Mouse (Mus musculus): ENCODE results near the gene Ltb.

Ltb gene

DNA sequence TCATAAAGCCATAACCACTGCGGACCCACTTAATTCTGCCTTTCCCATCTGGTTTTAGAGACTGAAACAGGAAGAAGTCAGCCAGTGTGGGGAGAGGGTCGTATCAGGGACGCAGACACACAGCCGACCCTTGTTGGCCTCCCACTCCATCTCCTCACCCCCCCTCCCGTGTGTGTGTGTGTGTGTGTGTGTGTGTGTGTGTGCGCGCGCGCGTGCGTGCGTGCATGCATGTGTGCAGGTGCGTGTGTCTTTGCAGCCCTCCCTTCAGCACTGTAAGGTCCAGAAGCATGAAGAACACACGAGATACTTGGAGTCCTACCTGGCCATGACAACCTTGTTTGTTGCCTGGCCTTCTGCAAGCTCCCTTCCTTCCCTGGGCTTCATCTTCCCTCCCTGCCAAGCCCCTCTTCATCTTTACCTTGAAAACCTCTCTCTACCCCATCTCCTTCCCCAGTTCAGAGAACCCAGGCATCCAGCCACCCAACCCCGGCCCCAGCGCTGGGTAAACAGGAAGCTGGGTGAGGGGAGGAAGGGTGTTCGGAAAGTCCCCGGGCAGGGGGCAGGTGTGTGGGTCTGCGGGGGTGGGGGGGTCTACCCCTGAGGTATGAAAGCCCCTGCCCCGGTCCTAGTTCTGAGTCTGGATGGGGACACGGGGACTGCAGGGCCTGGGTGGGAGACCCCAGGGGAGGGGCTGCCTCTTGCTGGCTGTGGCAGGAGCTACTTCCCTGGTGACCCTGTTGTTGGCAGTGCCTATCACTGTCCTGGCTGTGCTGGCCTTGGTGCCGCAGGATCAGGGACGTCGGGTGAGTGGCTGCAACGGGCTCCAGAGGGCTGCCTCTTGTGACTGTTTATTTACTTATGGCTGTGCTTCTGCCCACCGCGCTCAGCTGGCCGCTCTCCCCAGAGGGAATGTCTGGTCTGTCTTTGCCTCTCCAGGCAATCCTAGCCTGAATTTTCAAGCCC is at the start of gene Ltb:
Ltb (plus strand) TSS at position 559 of the 963 bp plus-strand sequence.
- DNase-seq = no peak

DNA sequence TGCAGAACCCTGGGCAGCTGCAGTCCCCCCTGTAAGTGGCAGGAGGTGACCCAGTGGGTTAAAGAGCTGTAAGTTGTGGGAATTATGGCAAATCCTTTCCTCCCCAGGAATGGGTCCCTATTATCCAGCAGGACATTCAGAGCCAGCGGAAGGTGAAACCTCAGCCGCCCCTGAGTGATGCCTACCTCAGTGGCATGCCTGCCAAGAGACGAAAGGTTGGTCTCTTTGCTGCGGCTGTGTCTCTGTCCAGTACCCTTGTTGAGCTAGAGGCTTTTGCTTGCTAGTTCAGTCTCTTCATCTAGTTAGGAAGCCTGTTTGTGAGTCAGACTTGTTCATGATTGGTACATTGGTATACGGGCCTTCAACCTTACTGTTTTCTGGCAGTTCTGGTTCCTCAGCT is 48.1 kb upstream of the Ltb start:
- DNase-seq = no peak

DNA sequence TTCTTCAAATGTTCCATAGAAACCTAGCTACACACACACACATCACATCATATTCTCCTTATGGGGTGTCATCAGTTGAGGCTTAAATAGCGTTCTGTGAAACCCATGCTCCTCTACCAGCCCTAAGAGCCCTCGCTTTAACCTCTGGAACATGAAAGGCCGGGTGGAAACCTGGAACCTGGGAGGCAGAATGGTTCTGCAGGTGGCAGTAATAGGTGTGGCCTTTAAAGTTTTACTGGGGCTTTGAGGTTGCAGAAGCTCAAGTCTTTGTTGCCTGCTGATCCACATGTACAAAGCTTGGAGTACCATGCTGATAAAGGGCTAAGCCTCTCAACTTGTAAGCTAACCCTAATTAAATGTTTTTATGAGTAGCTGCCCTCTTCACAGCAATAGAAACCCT is 46.9 kb upstream of the Ltb start:
- no peak for DNase-seq

DNA sequence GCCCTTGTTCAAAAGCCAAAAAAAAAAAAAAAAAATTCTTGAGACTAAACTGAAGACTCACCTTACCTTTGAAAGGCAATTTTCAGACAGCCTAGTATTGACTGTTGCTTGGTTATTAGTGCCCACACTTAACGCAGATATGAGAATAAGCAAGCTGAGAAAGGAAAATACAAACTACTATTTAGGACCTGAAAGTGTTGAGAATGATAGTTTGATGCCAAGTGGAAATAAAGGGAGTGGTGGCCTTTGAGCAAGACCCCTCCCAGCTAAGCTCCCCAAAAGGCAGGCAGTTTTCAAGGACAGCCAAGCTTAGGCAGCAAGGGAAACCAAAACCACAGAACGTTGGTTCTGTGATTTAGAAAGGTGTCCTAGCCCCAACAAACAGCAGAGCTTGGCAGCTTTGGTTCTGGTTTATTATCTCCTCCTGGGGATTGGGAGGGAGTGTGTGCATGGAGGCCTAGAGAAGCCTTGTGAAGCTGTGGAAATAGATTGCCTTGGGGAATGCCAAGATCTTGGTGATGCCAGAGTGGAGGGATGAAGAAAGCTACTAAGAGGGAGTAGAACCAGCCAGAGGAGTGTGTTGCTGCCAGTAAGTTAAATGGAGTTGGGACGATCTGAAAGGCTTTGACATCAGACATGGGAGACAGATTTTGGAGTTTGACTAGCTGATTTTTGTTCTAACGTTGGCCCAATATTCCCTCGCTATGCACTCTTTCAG is 46.2 kb upstream of the Ltb start:
- DNase-seq = no peak

DNA sequence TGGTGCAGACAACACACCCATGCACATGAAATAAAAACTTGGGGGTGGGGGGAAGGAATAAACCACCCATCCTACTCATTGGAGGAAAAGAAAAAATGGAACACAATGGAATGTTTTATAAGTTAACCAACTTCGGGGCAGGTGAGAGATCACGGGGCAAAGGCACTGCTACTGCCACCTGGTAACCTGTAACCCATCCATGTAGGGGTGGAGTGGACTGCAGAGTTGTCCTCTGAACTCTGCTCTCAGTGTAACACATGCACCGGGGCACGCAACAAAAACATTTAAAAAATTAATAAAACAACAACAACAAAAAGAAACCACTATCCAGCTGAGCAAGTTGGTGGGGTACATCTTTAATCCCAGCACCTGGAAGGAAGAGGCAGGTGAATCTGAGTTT is 42.1 kb upstream of the Ltb start:
- no peak for DNase-seq

DNA sequence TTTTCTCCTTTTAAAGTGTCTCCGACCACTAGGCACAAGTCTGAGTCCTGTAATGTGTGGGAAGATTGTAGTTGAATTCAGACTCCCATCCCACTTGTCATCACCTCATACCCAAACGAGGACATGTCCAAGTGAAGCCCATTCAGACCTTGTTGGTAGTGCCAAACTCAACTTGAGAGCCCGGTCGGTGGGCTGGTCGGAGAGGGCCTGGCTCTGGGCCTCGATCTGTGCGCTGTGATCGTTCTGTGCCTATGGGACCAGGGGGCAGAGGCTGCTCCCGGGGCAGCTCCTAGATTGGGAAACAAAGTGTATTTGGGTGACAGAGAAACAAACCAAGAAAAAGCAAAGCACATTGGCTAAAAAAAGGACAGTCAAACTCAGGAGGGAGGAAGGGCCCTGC is 41.2 kb upstream of the Ltb start:
- DNase-seq = no peak

DNA sequence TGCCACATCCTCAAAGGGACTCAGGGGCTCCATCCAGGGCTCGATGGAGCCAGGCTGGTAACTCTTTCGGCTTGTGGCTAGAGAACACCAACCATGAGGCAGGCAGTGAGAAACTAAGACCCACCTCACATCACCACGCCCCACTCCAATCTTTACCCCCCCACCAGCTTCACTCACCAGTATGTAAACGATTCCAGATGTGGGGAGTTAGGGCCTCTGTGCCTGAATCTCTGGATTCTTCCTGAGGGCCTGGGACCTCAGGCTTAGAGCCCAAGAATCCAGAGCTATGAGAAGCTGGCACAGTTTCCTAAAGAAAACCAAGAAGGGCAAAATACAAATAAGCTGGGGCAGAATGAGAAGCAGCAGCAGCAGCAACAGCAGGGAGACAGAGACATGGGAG is 40.3 kb upstream of the Ltb start:
- no peak for DNase-seq

DNA sequence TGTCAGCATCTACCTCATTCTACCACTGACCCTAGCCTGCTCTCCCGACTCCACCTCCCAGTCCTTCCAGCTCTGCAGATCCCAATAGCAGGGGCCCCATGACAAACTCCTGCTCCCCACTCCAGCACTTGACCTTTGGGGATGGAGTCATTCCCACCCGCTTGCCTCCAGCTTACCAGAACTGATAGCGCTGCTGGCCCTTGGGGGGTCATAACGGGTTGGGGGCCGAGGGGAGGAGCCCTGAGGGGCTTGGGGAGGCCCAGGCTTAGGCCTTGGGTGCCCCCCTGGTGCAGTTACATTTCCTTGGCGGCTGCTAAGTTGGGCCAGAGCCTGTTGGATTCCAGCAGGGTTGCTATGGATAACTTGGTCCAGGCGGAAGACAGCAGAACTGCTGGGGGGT is 39.6 kb upstream of the Ltb start:
- no peak for DNase-seq

DNA sequence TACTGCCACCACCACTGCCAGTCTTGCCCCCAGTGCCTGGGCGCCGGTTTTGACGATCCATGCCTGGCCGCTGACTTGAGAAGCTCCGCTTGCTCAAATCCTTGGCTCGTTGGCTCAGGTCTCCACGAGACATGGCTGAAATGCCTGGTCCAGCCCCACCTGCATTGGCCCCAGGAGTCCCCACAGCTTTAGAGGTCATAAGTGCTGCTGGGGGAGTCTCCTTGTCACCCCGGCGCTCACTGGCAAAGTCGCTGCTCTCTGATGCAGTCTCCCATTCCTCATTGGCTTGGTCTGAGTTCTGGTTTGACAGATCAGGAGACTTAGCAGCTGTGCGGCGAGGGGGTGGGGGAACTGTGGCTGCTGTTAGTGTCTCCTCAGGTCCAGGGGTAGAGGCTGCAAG is 38.8 kb upstream of the Ltb start:
- DNase-seq = no peak

DNA sequence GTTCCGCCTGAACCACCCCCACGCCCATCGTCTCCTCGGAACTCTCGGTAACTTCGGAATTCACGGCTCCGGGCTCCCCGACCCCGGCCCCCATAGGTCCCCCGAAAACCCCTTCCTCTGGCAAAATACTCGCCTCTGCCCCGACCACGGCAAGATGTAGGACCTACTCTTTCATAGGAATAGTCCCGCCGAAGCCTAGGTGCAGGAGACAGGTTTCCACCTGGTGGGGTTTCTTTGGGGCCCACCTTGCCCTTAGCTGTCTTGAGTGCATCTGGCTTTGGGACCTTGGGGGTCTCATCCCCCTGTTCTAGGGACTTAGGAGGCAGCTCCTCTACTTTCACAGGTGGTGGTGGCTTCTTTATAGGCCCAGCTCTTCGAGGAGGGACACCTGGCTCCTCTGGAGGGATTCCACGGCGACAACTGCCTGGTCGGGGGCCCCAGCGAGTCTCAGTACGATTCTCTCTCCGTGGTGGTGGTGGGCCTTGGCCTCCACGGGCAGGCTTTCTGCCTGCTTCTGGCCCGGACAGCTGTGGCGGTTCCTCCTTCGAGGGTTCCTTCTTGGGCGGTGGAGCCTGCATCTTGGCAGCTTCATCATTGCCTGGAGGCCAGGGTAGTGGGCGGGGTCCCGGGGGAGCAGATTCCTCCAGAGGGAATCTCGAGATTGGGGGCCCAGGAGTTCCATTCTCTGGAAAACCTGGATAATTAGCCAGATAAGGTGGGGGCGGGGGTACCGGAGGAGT is 37.6 kb upstream of the Ltb start:
- no peak for DNase-seq

DNA sequence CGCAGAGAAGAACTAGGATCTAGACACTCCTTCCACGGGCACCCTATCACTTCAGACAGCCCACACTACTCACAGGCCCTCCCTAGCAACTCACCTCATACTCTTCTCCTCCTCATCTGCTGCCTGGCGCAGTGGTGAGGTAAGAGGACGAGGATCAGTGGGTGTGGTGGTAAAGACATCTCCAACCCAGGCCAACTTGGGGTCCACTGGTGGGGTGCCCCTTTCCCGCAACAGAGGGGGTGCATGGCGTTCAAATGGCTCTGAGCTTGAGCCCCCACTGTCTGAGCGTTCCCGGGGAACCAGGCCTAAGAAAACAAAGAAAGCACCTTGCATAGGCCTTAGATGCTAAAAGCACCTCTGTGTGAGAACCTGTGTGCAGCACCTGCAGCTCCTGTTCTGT is 37.0 kb upstream of the Ltb start:
- DNase-seq = no peak

DNA sequence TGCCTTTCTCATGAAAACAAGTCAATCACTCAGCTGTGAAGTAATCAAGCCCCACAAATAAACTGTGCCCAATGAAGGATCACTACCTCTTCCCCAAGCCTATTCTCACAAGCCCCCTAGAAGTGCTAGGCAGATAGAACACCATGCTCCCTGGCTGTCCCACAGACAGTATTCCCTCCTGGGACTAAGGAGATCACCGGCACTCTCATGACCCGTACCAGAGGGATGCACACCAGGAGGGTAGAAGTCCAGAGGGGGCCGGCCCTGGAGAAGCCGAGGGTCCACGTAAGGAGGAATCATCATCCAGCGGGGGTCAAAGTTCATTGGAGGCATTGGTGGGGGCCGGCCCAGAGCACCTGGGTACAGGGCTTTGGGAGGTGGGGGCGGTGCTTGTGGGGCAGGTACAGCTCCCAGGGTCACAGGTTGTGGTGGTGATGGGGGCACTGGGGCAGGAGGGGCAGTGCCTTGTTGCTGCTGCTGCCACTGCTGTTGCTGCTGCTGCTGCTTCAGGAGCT is 36.5 kb upstream of the Ltb start:
- no peak for DNase-seq

DNA sequence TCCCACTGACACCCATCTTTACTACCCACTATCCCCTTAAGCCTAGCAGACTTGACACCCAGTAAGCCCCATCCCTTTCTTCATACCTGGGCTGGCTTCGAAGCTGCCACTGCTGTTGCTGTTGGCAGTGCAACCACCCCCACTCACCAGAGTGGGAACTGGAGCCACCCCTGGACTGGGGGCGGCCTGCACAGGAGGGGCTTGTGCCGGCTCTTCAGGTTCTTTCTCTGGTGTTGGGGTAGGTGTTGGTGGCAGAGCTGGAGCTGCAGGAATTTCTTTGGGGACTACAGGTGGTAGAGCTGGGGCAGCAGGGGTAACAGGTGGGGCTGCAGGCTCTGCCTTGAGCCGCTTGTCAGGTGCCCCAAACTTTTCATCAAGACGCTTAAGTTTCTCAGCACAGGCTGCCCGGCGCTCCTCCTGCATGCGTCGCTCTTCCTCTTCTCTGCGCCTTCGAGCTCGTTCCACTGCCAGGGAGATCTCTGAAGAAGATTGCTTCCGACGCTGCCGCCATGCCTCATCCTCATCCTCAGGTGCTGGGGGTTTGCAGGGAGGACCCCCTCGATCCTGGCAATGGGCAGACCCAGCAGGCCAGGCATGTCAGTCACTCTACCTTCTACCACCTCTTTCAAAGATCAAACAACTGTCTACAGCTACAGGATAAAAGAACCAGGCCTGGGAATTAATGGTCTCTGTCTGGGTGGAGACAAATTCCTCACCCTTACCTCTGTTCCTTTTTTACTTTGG is 35.2 kb upstream of the Ltb start:
- no peak for DNase-seq

DNA sequence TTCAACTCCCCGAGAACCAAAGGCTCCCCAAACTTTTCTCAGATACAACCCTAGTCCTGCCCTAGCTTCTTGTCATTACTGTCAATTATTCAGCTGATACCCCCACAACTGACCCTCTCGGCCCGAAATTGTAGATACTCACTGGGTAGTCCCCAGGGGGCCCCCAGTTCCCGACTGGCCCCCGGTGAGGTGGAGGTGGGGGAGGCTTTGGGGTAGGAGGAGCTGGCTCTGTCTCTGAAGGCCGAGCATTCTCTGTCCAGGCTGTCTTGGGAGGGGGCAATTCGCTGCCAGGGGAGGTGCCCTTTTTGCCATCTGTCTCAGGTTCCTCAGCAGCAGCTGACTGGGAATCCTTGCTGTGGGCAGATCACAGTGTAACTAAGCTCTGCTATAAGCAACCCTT is 34.6 kb upstream of the Ltb start:
- DNase-seq = no peak

DNA sequence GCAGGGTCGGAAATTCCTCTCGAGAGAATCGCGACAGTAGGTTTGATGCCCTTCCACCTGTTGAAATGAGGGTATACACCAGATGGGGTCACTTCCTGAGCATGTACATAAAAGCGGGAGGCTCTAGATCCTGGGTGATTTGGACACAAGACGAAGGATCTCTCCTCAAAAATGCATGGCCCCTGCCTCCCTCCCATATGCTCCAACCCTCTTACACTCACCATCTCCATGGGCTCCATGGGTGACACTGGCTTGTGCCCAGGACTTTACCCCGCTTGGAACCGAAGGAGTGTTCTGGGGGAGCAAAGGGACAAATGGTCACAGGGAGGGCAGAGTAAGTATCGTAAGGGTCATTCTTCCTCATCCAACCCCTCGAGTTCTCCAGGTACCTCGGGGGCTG is 32.8 kb upstream of the Ltb start:
- DNase-seq = no peak

DNA sequence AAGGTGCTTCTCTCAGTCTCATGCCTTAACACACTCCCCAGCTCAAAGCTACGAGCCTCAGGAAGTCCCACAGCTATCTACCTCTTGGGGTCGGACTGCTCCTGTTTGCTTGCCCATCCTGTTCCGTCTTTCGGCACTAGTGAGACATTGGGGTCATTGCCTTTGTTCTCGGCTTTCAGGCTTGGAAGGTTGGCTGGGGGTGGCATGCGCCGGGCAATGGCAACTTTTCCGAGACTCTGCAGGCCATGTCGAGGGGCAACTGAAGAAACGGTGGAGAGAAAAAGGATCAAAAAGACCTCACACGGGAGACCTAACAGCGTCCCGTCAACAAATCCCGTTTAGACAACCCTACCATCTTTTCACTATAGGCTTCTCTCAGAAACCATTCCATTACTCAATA is 32.1 kb upstream of the Ltb start:
- no peak for DNase-seq

DNA sequence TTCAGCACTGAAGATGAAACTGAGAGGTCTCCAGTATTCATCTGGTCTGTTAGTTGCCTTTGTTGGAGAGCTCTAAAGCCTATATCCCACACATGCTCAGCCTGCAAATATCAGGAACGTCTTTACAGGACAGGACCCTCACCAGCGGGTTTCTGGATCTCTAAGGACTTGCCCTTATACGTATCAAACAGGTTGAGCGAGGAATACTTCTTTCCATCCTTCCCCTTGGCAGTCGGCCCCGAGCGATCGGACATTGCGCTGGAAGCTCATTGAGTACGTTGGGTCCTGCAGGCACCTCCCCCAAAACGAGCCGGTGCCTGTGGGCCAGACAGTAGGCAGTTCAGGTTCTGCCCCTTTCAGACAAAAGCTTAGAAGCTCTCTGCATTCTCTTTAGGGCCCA is 31.5 kb upstream of the Ltb start:
- DNase-seq = no peak

DNA sequence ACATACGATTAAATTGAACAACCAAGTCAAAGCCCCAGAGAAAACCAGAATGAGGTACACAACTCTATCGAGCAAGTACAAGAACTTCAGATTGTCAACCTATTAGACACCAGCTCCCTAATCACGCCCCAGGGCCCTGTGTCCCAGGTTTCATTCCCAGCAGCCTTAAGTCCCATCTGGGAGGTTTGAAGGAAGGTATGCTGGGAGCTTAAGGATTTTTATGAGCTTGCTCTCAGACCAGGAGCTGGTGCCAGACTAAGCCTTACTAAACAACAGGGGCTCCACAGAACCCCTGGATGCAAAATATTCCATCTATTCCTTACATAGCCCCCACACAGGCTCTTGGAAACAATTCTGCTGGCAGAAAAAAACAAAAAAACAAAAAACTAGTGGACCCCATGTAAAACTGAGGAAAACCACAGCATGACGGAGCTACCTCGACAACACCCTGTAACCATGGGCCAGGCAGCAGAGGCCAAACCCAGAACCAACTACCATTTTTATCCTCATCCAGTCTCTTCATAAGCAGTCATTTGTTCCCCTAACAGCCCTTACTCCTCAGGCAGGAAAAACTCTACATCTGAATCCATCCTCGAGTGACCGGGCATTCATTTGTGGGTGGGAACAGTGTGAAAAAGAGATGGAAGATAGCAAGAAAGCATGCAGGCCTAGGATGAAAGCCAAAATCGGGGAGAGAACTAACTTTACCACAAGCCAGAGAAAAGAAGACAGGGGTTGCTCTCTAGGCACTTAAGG is 30.7 kb upstream of the Ltb start:
- DNase-seq = no peak

DNA sequence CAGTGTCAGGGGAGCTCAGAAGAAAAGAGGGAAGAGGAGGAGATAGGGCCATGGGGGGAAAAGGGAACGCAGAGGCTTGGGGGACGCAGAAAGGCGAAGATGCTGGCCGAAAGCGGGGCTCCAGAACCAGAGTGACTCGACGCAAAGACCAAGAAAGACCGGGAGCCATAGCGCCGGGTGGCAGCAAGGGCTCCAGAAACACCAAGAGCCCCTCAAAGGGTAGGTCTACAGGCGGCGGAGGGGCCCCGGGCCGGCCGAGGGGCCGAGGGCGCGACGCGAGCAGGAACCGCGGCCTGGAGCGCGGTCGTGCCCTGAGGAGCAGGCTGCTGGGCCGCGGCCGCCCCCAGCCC is 30.0 kb upstream of the Ltb start:
- no peak for DNase-seq

DNA sequence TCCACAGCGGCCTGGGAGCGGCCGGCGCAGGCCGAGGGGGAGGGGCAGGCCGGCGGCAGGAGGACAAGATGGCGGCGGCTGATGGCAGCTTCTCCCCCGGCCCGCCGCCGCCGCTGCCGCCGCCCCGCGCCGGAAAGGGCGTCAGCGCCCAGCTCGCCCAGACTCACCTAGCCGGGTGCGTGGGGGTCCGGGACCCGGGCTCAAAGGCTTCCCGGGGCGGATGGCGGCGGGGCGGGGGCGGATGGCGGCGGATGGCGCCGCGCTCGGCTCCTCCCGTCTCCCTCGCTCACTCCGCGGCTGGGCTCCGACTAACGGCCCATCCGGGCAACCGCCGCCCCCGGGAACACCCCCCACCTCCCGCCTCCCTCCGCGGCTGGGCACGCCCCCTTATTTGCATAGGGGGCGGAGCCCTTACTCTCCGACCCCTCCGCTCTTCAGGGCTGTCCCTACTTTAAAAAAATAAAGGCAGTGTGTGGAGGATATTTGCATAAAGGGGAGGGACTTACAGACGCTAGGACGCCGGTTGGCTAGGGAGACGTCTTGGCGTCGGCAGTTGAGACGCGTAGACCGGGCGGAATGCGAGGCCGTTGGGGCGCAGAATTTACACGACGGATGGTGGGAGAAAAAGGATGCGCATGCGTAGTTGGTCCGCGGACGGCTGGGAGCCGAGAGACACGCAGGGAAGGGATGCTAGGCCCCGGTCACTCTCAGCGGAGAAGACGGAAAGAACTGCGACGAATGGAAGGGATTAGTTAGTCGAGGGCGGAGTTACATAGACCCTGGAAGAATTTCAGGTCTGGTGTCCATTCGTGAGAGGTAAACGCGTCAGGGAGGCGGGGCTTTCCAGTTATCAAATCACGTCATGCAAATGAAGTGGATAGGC is 29.4 kb upstream of the Ltb start, which contains the start of gene Prrc2a:
Prrc2a (minus strand) TSS at position 330 of the 883 bp plus-strand sequence.
- DNase-seq = peak; percentile 99

Measured in embryo, embryonic 11 days (tissue).